Mouse (Mus musculus): ENCODE measurements around the gene Clec14a.

DNA sequence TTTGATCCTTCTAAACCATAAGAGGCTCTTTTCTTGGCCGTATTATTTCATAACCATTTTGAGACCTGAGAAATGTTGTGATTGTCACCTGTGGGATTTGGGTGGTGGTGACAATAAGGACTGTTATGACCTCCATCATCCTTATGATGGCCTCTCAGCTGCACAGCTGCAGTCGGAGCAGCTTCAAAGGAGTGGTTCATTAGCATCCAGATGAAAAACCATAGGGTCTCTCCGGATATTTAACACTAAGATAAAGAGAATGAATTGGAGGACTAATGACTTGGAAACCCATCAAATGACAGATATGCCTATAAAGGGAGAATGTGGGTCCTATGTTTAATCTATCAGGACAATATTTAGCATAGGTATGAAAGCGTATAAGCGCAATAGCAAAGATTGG, 43.4 kb downstream of the Clec14a start:
- TF ChIP-seq CTCF (IDR thresholded peaks at IDR 0.05; ENCODE audit: low read depth) (no peak), EP300 (IDR thresholded peaks at IDR 0.05; ENCODE audit: low read depth) (no peak)

Measured in liver, postnatal 0 days (tissue).